In genomic region chr15:89524611-89525415, GRCm38 (mm10) we compare ENCODE assay signal across 10 mouse cellular contexts. TPM values are rescaled to one million over a fixed set of nuclear protein-coding genes. Genes with fewer than 3 reads are reported as not detected.
DNase-seq lines count a peak whose midpoint lies in the region; ATAC-seq and TF ChIP-seq lines count a peak whose summit lies in the region.
"Had no signal": no experiment of that assay in that cellular context is flagged by ENCODE, and none has a peak within 500 bp of the region (broad histone marks: within the 10 kb centered on the region; RNA-seq: fewer than 3 reads in every experiment).

No protein-coding gene starts in this region.

- DNase-seq in left cerebral cortex, adult 2 months (ENCODE audit: extremely low spot score in 1 of 2, low spot score in 2 of 2) = no peak
- no peak for DNase-seq in left cerebral cortex, postnatal 25 days (ENCODE audit: low spot score in 2 of 2)
- no peak for DNase-seq in embryonic facial prominence, embryonic 14.5 days (ENCODE audit: low spot score)
- DNase-seq in layer of hippocampus, postnatal 10 days (ENCODE audit: low spot score in 2 of 2) = no peak
- DNase-seq in gastrocnemius, adult 8-10 months (ENCODE audit: low spot score in 2 of 2) = no peak

- H3K4me1 ChIP-seq in embryonic facial prominence, embryonic 14.5 days (ENCODE audit: control insufficient read depth, insufficient read depth, low read length) = peaks cover 12% of the 10 kb centered on the region
- no peaks in the 10 kb centered on the region for H3K4me1 ChIP-seq in intestine, postnatal 0 days (replicated peaks; ENCODE audit: control insufficient read depth, insufficient read depth, low read length)
- 0 out of 2 replicates have a peak, but pooled peaks cover 3% of the 10 kb centered on the region for H3K4me1 ChIP-seq in stomach, embryonic 14.5 days (ENCODE audit: control insufficient read depth, insufficient read depth, low read length)
- H3K4me1 ChIP-seq: liver, embryonic 15.5 days had no signal

- no peaks in the 10 kb centered on the region for H3K9me3 ChIP-seq in embryonic facial prominence, embryonic 14.5 days (ENCODE audit: control insufficient read depth, low read length)
- H3K9me3 ChIP-seq in intestine, postnatal 0 days (ENCODE audit: control insufficient read depth) = no peaks in the 10 kb centered on the region
- no peaks in the 10 kb centered on the region for H3K9me3 ChIP-seq in stomach, embryonic 14.5 days (ENCODE audit: control insufficient read depth, low read depth, low read length)
- H3K9me3 ChIP-seq: liver, embryonic 15.5 days had no signal

- peak overlapping the region; percentile 57 for H3K27ac ChIP-seq in left cerebral cortex, adult 2 months
- H3K27ac ChIP-seq in embryonic facial prominence, embryonic 14.5 days (replicated peaks; ENCODE audit: low read depth, low read length) = no peak overlapping the region
- H3K27ac ChIP-seq in intestine, postnatal 0 days (ENCODE audit: low read depth, low read length) = no peak overlapping the region
- no peak overlapping the region for H3K27ac ChIP-seq in stomach, embryonic 14.5 days (ENCODE audit: low read length)
- H3K27ac ChIP-seq: liver, embryonic 15.5 days had no signal

- peak overlapping the region; percentile 91 for H3K4me2 ChIP-seq in embryonic facial prominence, embryonic 14.5 days (ENCODE audit: low read depth, low read length)
- H3K4me2 ChIP-seq in intestine, postnatal 0 days (replicated peaks; ENCODE audit: low read depth) = peak overlapping the region; percentile 77; the same call in 1 of the 2 replicates
- H3K4me2 ChIP-seq in stomach, embryonic 14.5 days (replicated peaks; ENCODE audit: low read depth, low read length) = peak overlapping the region; percentile 94

- ATAC-seq in embryonic facial prominence, embryonic 14.5 days (ENCODE audit: low read depth) = no peak
- no peak for ATAC-seq in intestine, postnatal 0 days
- no peak for ATAC-seq in stomach, embryonic 14.5 days (ENCODE audit: insufficient number of reproducible peaks, insufficient read depth, low FRiP score, low read depth)
- ATAC-seq in activated CD4-positive, CD25-positive, alpha-beta regulatory T cell, adult 4 months = no peak

- intact Hi-C loops in left cerebral cortex, adult 2 months (cut with DNase I) = loop anchor here (5.0 kb wide), 1 partner anchor 58 kb away; no protein-coding TSS in a partner anchor
- intact Hi-C loops in left cerebral cortex, postnatal 25 days (cut with DNase I) = loop anchor here (2.0 kb wide), 1 partner anchor 24 kb away; no protein-coding TSS in a partner anchor

- no peak for TF ChIP-seq CTCF in left cerebral cortex, adult 2 months (IDR thresholded peaks at IDR 0.05)
- TF ChIP-seq CTCF in intestine, postnatal 0 days (IDR thresholded peaks at IDR 0.05; ENCODE audit: low read depth) = no peak

- peak overlapping the region; percentile 80 for H3K9ac ChIP-seq in embryonic facial prominence, embryonic 14.5 days (ENCODE audit: low read depth, low read length)
- no peak overlapping the region for H3K9ac ChIP-seq in intestine, postnatal 0 days (ENCODE audit: low read depth, low read length)
- no peak overlapping the region for H3K9ac ChIP-seq in stomach, embryonic 14.5 days (replicated peaks; ENCODE audit: low read depth, low read length)
- H3K9ac ChIP-seq: liver, embryonic 15.5 days had no signal

- H3K4me3 ChIP-seq in left cerebral cortex, adult 2 months = peak overlapping the region; percentile 54
- peak overlapping the region; percentile 66 for H3K4me3 ChIP-seq in embryonic facial prominence, embryonic 14.5 days (ENCODE audit: low read depth, low read length)
- no peak overlapping the region for H3K4me3 ChIP-seq in intestine, postnatal 0 days (ENCODE audit: low read depth, low read length)
- peak overlapping the region; percentile 53; the same call in 1 of the 2 replicates for H3K4me3 ChIP-seq in stomach, embryonic 14.5 days (ENCODE audit: low read depth, low read length)

- H3K27me3 ChIP-seq in embryonic facial prominence, embryonic 14.5 days (replicated peaks; ENCODE audit: control insufficient read depth, insufficient read depth, low read length) = peaks cover 19% of the 10 kb centered on the region; the same call in 1 of the 2 replicates
- peaks cover 29% of the 10 kb centered on the region for H3K27me3 ChIP-seq in intestine, postnatal 0 days (replicated peaks; ENCODE audit: control insufficient read depth, insufficient read depth, low read length)
- H3K27me3 ChIP-seq in stomach, embryonic 14.5 days (ENCODE audit: control insufficient read depth, insufficient read depth, low read length) = no peaks in the 10 kb centered on the region

- 67% methylated on average over 8 of the region's 8 CpGs for WGBS in embryonic facial prominence, embryonic 14.5 days
- 76% methylated on average over 8 of the region's 8 CpGs for WGBS in intestine, postnatal 0 days
- WGBS in stomach, embryonic 14.5 days = 76% methylated on average over 8 of the region's 8 CpGs

- H3K36me3 ChIP-seq in embryonic facial prominence, embryonic 14.5 days (ENCODE audit: control insufficient read depth, insufficient read depth, low read length) = peaks cover 14% of the 10 kb centered on the region; the same call in 1 of the 2 replicates
- H3K36me3 ChIP-seq in intestine, postnatal 0 days (ENCODE audit: control insufficient read depth, insufficient read depth) = no peaks in the 10 kb centered on the region
- H3K36me3 ChIP-seq in stomach, embryonic 14.5 days (ENCODE audit: control insufficient read depth, insufficient read depth, low read length) = no peaks in the 10 kb centered on the region
- H3K36me3 ChIP-seq: G1E; liver, embryonic 15.5 days had no signal

RNA-seq across cellular contexts. Expression of gene Shank3, which starts 25.4 kb away (rescaled TPM):
- 100 to 1,000 TPM; 222 to 239 TPM for total RNA-seq in left cerebral cortex, adult 2 months (2021)
- total RNA-seq in left cerebral cortex, postnatal 25 days (2021) = 100 to 1,000 TPM; 210 to 243 TPM
- polyA plus RNA-seq in embryonic facial prominence, embryonic 14.5 days (2014; fragmentation: Nextera tagmentation; extraction: Ambion mirVana) = 1.9 and 2.0 TPM in 2 replicates
- 0.51 and 0.73 TPM in 2 replicates for polyA plus RNA-seq in intestine, postnatal 0 days (2015; fragmentation: Nextera tagmentation; extraction: Ambion mirVana)
- polyA plus RNA-seq in stomach, embryonic 14.5 days (2014; fragmentation: Nextera tagmentation; extraction: Ambion mirVana) = 2.4 and 2.8 TPM in 2 replicates
- total RNA-seq in layer of hippocampus, postnatal 10 days (2021) = 100 to 1,000 TPM; 221 to 225 TPM
- total RNA-seq in gastrocnemius, adult 8-10 months (2022) = 10 to 100 TPM in 2 of 4 experiments, 1 to 10 TPM in 2; 5.9 to 11.7 (median 8.8) TPM
- polyA plus RNA-seq in activated CD4-positive, CD25-positive, alpha-beta regulatory T cell, adult 4 months (2017; shearing (Covaris generic)) = not detected

RNA-seq across cellular contexts. Expression of gene Acr, which starts 43.3 kb away (rescaled TPM):
- total RNA-seq in left cerebral cortex, adult 2 months (2021) = 1 to 10 TPM in 1 of 2 experiments, under 1 TPM in 1; 0.58 to 1.7 TPM
- 1 to 10 TPM; 1.1 to 1.5 TPM for total RNA-seq in left cerebral cortex, postnatal 25 days (2021)
- 0.22 and 0.38 TPM in 2 replicates for polyA plus RNA-seq in embryonic facial prominence, embryonic 14.5 days (2014; fragmentation: Nextera tagmentation; extraction: Ambion mirVana)
- polyA plus RNA-seq in intestine, postnatal 0 days (2015; fragmentation: Nextera tagmentation; extraction: Ambion mirVana) = 0.10 and 0.14 TPM in 2 replicates
- polyA plus RNA-seq in stomach, embryonic 14.5 days (2014; fragmentation: Nextera tagmentation; extraction: Ambion mirVana) = 0.27 and 0.64 TPM in 2 replicates
- 1 to 10 TPM; 1.8 to 3.1 TPM for total RNA-seq in layer of hippocampus, postnatal 10 days (2021)
- under 1 TPM in 1 of 4 experiments, not detected in 3; 0.51 TPM for total RNA-seq in gastrocnemius, adult 8-10 months (2022)
- polyA plus RNA-seq in activated CD4-positive, CD25-positive, alpha-beta regulatory T cell, adult 4 months (2017; shearing (Covaris generic)) = not detected
- total RNA-seq: G1E had no signal
- polyA plus RNA-seq: G1E; liver, embryonic 15.5 days had no signal

RNA-seq across cellular contexts. Expression of gene Arsa, which starts 47.6 kb away (rescaled TPM):
- 10 to 100 TPM; 32.0 to 33.0 TPM for total RNA-seq in left cerebral cortex, adult 2 months (2021)
- total RNA-seq in left cerebral cortex, postnatal 25 days (2021) = 10 to 100 TPM; 30.4 to 32.5 TPM
- 18.5 and 20.7 TPM in 2 replicates for polyA plus RNA-seq in embryonic facial prominence, embryonic 14.5 days (2014; fragmentation: Nextera tagmentation; extraction: Ambion mirVana)
- 32.0 and 36.2 TPM in 2 replicates for polyA plus RNA-seq in intestine, postnatal 0 days (2015; fragmentation: Nextera tagmentation; extraction: Ambion mirVana)
- 14.8 and 16.7 TPM in 2 replicates for polyA plus RNA-seq in stomach, embryonic 14.5 days (2014; fragmentation: Nextera tagmentation; extraction: Ambion mirVana)
- 10 to 100 TPM; 30.0 to 31.1 TPM for total RNA-seq in layer of hippocampus, postnatal 10 days (2021)
- total RNA-seq in gastrocnemius, adult 8-10 months (2022) = 1 to 10 TPM; 1.7 to 3.9 (median 2.8) TPM
- 1 to 10 TPM; 6.8 to 8.6 TPM for polyA plus RNA-seq in activated CD4-positive, CD25-positive, alpha-beta regulatory T cell, adult 4 months (2017; shearing (Covaris generic))

Comparison
In these comparisons a context has a peak if more than half of its experiments do, and no peak if none do; other contexts are left out.
1. RNA of gene Shank3, which starts 25.4 kb away (total RNA-seq): 210 to 243 TPM in left cerebral cortex, postnatal 25 days, 222 to 239 TPM in left cerebral cortex, adult 2 months and 221 to 225 TPM in layer of hippocampus, postnatal 10 days; 5.9 to 11.7 TPM in gastrocnemius, adult 8-10 months; every median in the first group is over 10 times any median in the second.
2. RNA of gene Arsa, which starts 47.6 kb away (total RNA-seq): 32.0 to 33.0 TPM in left cerebral cortex, adult 2 months, 30.4 to 32.5 TPM in left cerebral cortex, postnatal 25 days and 30.0 to 31.1 TPM in layer of hippocampus, postnatal 10 days; 1.7 to 3.9 TPM in gastrocnemius, adult 8-10 months; every median in the first group is over 4 times any median in the second.
3. Peak in every context shown above with its lines, with median percentiles within 50 percentile points of each other: H3K4me2 ChIP-seq.